Mouse (Mus musculus): ENCODE data around the gene Vegfb. TPM values are rescaled to one million over a fixed set of nuclear protein-coding genes. Genes with fewer than 3 reads are reported as not detected.

The Vegfb gene
- total RNA-seq, 1 experiment from 2014 or later = 116 TPM

GRCm38 (mm10) chr19:6992011-6992858 is 4.8 kb upstream of the Vegfb start, which contains the start of gene Dnajc4:
TSS of gene Dnajc4 (minus strand) at chr19:6992572.
- DNase-seq = peak; percentile 98

GRCm38 (mm10) chr19:6991166-6991565 is 3.7 kb upstream of the Vegfb start:
- DNase-seq = peak; percentile 5

GRCm38 (mm10) chr19:6990712-6991111 is 3.3 kb upstream of the Vegfb start:
- DNase-seq = no peak

- DNase-seq = peak; percentile 7
Observed at GRCm38 (mm10) chr19:6989251-6989650, 1.8 kb upstream of the Vegfb start.

GRCm38 (mm10) chr19:6987904-6988285 is 444 bp upstream of the Vegfb start:
- DNase-seq = peak; percentile 50

GRCm38 (mm10) chr19:6985951-6986708 is 1.3 kb downstream of the Vegfb start:
- no peak for DNase-seq

GRCm38 (mm10) chr19:6985300-6985699 is 2.2 kb downstream of the Vegfb start:
- no peak for DNase-seq

- DNase-seq = no peak
Observed at GRCm38 (mm10) chr19:6983621-6984020, 3.8 kb downstream of the Vegfb start.

- DNase-seq = no peak
Observed at GRCm38 (mm10) chr19:6981465-6981864, 6.0 kb downstream of the Vegfb start.

GRCm38 (mm10) chr19:6980381-6981093 is 6.9 kb downstream of the Vegfb start, which contains the start of gene Fkbp2:
TSS of gene Fkbp2 (minus strand) at chr19:6980501.
- peak; percentile 99 for DNase-seq

- peak; percentile 100 for DNase-seq
Observed at GRCm38 (mm10) chr19:6979486-6980380, 7.7 kb downstream of the Vegfb start.

- peak; percentile 70 for DNase-seq
Observed at GRCm38 (mm10) chr19:6979001-6979479, 8.4 kb downstream of the Vegfb start.

- DNase-seq = no peak
Observed at GRCm38 (mm10) chr19:6978639-6978974, 8.8 kb downstream of the Vegfb start.

GRCm38 (mm10) chr19:6977759-6978638 is 9.5 kb downstream of the Vegfb start:
- DNase-seq = no peak

GRCm38 (mm10) chr19:6975537-6976521 is 11.6 kb downstream of the Vegfb start, which contains the start of gene Plcb3:
TSS of gene Plcb3 (minus strand) at chr19:6976470.
- DNase-seq = peak; percentile 91

- DNase-seq = peak; percentile 93
Observed at GRCm38 (mm10) chr19:6974211-6975205, 12.9 kb downstream of the Vegfb start, which contains the start of gene Ppp1r14b. TSS of gene Ppp1r14b (plus strand) at chr19:6974968.

- DNase-seq = no peak
Observed at GRCm38 (mm10) chr19:6973581-6974190, 13.8 kb downstream of the Vegfb start.
